Mouse (Mus musculus) layer of hippocampus, adult 8-10 months (tissue): ENCODE data around the gene Twist1. TPM values are rescaled to one million over a fixed set of nuclear protein-coding genes. Genes with fewer than 3 reads are reported as not detected.

Experiments
- DNase-seq, 2 experiments: peaks; one replicate each; pipeline ENCODE4 v3.0.0; 2022; ENCODE audit warnings: low spot score in 2 of 2
- total RNA-seq, 4 experiments: library from RNA; stranded (reverse); gene quantifications; 2 replicates each; pipeline ENCODE4 v1.2.4; 2022

The Twist1 gene
- total RNA-seq, 4 experiments from 2014 or later = 1.2 to 1.9 (median 1.3) TPM

DNA sequence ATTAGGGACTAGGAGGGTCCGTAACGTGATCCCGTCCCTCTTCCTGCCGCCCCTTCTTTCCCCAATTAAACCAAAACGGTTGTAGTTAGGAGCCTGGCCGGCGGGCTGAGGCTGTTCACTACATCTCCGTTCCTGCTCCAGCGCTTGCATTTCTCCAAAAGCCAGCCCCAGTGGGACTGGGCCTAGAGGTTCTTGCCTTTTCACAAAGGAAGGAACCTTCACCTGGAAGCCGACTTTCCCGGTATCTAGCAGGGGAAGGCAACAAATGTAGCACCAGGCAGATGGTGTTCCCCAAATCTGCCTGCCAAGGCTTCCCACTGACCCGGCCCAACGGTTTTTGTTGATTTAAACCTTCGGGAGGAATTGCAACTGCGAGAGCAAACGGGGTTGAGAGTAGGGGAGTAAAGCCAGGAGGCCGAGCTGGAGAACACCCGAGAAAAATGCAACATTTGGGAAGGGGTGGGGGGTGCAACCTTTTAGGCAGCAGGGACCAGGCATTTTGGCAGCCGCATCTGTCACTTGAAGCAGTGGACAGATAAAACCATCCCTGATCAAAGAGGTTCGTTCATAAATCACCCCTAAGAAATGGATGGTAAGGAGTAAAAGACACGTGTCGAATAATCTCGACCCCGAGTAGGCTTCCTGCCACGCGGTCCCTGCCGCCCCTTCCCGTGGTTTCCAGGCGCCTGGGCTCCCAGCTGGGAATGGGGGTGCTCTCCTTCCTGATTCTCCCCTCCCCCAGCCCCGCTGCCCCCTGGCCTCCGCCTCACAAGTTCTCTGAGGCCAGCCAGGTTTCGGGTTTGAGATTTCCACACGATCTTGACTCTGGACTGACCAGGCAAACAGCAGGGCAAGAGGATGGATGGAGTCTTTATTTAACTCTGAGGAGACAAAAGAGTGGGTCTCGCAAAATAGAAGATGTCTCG lies 9.3 kb downstream of the Twist1 start:
- no peak for DNase-seq

DNA sequence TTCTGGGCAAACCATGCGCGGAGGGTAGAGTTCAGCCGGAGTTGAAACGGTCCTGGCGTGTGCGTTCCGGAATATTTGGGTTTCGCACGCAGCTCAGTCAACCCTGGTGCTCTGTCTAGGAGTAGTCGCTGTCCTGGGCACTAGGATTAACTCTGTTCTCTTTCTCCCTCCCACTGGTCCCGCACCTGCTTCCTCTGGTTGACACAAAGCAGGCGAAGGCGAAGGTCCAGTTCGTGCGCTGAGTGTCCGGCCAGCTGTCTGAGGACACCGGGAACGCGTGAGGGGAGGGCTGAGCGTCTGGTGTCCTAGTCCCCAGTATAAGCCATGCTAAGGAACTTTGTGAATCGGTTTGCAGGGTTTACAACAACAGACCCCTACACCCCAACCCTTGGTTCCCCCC lies 10.0 kb downstream of the Twist1 start:
- DNase-seq = no peak

DNA sequence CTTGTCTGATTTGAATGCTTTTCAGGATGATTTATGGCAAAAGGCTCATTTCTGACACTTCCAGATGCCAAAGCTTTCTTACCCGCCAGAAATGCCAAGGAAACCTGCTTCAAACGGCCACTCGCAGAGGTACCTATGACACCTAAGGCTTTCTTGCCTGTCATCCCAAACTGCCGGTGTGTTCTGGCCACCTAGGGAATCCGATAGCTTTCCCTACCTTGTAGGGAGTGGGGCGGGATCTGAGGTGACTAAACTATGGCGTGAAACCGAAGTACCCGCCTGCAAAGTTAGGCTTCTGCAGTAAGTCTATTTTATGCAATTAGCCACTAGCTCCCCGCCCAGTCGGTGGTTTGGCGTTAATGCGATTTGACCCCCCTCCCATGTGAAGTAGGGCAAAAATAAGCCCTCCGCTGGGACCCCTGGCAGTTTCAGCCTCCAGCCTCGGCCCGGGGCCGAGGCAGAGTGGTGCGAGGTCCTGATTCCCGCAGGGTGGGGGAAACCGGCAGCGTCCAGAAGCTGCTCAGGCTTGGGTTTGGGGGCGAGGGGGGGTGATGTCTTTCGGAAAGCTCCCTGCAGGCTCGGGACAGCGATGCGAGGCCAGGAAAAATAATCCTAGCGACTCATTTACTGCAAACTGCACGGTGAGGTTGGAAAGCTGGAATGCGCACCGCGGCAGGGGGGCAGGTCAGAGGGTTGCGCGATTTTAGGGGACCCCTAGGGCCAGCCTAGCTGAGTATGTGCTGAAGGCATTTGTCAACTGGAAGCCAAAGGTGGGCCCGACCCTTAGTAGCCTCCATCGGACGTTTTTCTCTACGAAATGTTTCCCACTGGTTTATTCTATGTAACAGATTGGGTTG lies 10.8 kb downstream of the Twist1 start:
- DNase-seq = no peak

DNA sequence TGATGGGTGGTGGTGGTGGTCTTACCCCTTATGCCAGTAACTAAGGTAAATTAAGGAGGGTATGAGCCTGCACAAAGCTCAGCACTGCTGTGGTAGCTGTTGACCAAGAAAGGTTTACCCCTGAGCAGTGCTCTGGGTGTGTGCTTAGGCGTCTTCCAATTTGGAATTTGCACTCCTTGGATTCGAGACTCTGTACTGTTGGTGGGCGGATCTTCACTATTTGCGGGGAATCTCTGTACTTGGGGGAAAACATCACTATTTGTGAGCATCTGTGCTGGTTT lies 11.4 kb downstream of the Twist1 start:
- no peak for DNase-seq

GRCm38 (mm10) chr12:33980159-33980558 lies 22.7 kb downstream of the Twist1 start:
- DNase-seq = no peak

- no peak for DNase-seq
Measured at GRCm38 (mm10) chr12:33981433-33981832, 24.0 kb downstream of the Twist1 start.

DNA sequence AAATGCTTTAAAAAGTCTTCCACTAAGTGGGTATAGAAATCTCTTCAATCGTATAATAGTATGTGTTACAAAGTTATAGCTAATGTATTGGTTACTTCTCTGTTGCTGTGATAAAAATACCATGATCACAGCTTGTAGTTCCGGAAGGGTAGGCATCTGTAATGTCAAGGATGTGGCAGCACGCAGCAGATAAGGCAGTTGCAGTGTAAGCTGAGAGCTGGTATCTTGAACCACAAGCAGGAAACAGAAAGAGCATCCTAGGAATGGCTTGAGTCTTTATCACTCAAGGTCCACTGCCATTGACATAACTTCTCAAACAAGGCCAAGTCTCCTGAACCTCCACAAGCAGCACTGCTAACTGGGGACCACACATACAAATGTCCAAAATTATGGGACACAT lies 35.7 kb downstream of the Twist1 start:
- DNase-seq = no peak

Other genes with a start within 250 kb of the Twist1 start
- not detected for gene Ferd3l, start 29.2 kb upstream of the Twist1 start, total RNA-seq